Mouse (Mus musculus) neural tube, embryonic 12.5 days (tissue): Measurements from ENCODE around the gene Hmcn2. TPM values are rescaled to one million over a fixed set of nuclear protein-coding genes. Genes with fewer than 3 reads are reported as not detected.

ENCODE experiments used
- ATAC-seq: fragments of 200-750 bp; cut with Nextera tagmentation; 2 replicates; pipeline ENCODE4 v1.8.0; 2017; ENCODE audit warnings: low read depth, mild to moderate bottlenecking, moderate TSS enrichment, moderate library complexity; ENCODE audit not compliant: low FRiP score
- H3K27ac ChIP-seq: fragments of 300-500 bp; sonication (generic); 2 replicates; pipeline ENCODE4 v1.5.1; 2016
- H3K27me3 ChIP-seq: fragments of 300-500 bp; sonication (generic); replicated peaks from 2 replicates; pipeline ENCODE4 v1.6.1; 2016; ENCODE audit warnings: mild to moderate bottlenecking
- H3K36me3 ChIP-seq: fragments of 300-500 bp; sonication (generic); 2 replicates; pipeline ENCODE4 v1.6.1; 2016; ENCODE audit warnings: mild to moderate bottlenecking
- H3K4me1 ChIP-seq: fragments of 300-500 bp; sonication (generic); 2 replicates; pipeline ENCODE4 v1.6.1; 2016
- H3K4me2 ChIP-seq: fragments of 300-500 bp; sonication (generic); replicated peaks from 2 replicates; pipeline ENCODE4 v1.6.1; 2016; ENCODE audit warnings: mild to moderate bottlenecking
- H3K4me3 ChIP-seq: fragments of 300-500 bp; sonication (generic); 2 replicates; pipeline ENCODE4 v1.5.1; 2016
- H3K9ac ChIP-seq: fragments of 300-500 bp; sonication (generic); 2 replicates; pipeline ENCODE4 v1.6.1; 2016; ENCODE audit warnings: mild to moderate bottlenecking
- H3K9me3 ChIP-seq: fragments of 300-500 bp; sonication (generic); 2 replicates; pipeline ENCODE4 v1.6.1; 2016; ENCODE audit warnings: mild to moderate bottlenecking
- WGBS: fragments of 180-500 bp; shearing (Covaris S2); methylation state at CpG from one replicate; pipeline ENCODE4 v1.1.7; 2016; 5-methylcytosine and 5-hydroxymethylcytosine counted together
- polyA plus RNA-seq: library from polyadenylated mRNA; unstranded; fragments of >200 nt; fragmentation: Nextera tagmentation; extraction: Ambion mirVana; gene quantifications from 2 replicates; pipeline ENCODE4 v1.2.1, GENCODE M21; 2016

Gene Hmcn2
- polyA plus RNA-seq, 1 experiment from 2014 or later: 0.15 TPM

DNA sequence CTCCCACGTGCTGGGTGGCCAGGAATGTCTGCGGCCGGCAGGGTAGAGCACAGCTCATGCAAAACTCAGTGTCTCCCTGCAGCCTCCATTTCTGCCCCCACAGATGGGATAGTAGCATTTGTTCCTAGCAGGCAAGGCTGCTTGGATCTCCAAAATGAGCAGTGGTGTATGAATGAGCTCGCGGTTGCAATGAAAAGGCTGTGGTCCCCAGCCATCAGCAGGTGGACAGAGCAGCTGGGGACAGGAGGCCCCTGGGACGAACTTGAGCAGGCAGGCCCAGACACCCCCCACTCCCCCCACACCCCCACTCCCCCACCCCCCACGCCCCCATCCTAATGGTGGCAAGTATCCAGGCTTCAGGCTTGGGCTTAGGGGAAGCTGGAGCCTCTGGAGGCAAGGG lies 182.9 kb downstream of the Hmcn2 start:
- Histone ChIP-seq H3K4me3 (no peak overlapping the region), H3K9ac (0 out of 2 replicates have a peak overlapping the region, but pooled peaks have one; percentile 26), H3K4me1 (peaks cover 93% of the 10 kb centered on the region), H3K27ac (no peak overlapping the region), H3K27me3 (peaks cover 77% of the 10 kb centered on the region), H3K4me2 (peak overlapping the region; percentile 34; the same call in 1 of the 2 replicates), H3K36me3 (no peaks in the 10 kb centered on the region), H3K9me3 (no peaks in the 10 kb centered on the region)
- ATAC-seq: no peak
- WGBS: 24% methylated on average over 7 of the region's 7 CpGs

DNA sequence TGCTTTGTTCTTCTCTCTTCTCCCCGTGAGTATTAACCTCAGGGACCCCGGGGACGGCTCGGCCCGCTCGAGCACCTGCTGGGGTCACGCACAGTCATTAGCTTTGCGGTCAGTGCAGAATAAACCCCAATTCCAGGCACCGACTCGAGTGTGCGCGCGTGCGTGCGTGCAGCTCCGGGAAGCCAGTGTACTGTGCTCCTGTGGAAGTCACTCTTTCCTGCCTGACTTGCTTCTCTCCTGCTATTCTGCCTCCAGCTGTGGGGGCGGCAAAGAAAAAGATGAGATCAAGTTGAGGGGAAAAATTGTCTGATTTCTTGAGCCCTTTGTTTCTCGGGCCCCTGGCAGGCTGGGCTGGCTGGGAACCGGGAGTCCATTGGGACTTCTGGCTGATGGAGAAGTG lies 183.4 kb downstream of the Hmcn2 start:
- no peak for ATAC-seq
- H3K36me3 ChIP-seq: no peaks in the 10 kb centered on the region
- no peak overlapping the region for H3K4me3 ChIP-seq
- peak overlapping the region; percentile 34 for H3K4me2 ChIP-seq
- peaks cover 77% of the 10 kb centered on the region for H3K27me3 ChIP-seq
- 0 out of 2 replicates have a peak overlapping the region, but pooled peaks have one; percentile 26 for H3K9ac ChIP-seq
- WGBS: 33% methylated on average over 19 of the region's 19 CpGs
- no peaks in the 10 kb centered on the region for H3K9me3 ChIP-seq
- no peak overlapping the region for H3K27ac ChIP-seq
- peaks cover 93% of the 10 kb centered on the region for H3K4me1 ChIP-seq

DNA sequence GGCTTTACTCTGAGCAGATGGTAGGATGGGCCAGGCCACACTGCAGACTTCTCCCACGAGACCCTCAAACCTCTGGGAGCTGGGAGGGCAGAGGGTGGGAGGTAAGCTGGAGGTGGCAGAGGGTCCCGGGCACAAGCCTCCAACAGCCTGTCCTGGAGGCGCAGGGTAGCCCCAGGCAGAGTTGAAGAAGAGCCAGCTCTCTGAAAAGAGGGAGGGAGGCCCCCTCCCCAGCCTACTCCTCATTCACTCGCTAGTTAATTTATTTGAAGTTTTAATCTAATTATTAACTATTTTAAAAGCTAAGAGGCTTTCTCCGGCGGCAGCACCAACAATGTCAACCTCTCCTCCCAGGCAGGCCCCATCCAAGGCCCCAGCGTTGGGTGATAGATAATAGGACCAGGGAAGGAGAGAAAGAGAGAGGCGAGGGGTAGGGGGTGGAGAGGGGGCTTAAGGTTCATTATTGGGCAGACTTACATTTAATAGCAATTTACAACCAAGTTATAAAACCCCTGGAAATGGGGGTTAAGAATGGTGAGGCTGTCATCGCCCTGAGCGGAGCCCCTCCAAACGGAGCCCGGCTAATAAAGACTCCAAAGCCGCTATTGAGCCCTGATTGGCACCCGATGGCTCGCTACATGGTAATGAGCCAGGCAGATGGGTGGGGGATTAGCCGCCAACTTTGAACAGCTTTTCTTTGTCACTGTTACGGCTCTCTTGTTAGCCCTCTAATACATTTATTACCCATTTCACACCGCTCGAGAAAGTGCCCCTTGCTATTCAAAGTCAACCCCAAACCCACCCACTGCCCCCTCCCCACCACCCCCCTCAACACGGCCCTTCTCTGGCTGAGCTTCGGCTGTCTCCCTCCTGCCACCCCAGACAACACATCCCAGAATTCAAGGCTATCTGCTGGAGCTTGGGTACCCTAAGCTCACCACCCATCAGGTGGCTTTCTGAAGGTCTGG lies 185.4 kb downstream of the Hmcn2 start:
- WGBS: 10% methylated on average over 21 of the region's 21 CpGs
- Histone ChIP-seq H3K9ac (no peak overlapping the region), H3K27me3 (peaks cover 79% of the 10 kb centered on the region), H3K27ac (no peak overlapping the region), H3K9me3 (no peaks in the 10 kb centered on the region), H3K36me3 (no peaks in the 10 kb centered on the region), H3K4me3 (no peak overlapping the region), H3K4me2 (peak overlapping the region; percentile 36), H3K4me1 (peaks cover 75% of the 10 kb centered on the region)
- peak; percentile 46 for ATAC-seq

DNA sequence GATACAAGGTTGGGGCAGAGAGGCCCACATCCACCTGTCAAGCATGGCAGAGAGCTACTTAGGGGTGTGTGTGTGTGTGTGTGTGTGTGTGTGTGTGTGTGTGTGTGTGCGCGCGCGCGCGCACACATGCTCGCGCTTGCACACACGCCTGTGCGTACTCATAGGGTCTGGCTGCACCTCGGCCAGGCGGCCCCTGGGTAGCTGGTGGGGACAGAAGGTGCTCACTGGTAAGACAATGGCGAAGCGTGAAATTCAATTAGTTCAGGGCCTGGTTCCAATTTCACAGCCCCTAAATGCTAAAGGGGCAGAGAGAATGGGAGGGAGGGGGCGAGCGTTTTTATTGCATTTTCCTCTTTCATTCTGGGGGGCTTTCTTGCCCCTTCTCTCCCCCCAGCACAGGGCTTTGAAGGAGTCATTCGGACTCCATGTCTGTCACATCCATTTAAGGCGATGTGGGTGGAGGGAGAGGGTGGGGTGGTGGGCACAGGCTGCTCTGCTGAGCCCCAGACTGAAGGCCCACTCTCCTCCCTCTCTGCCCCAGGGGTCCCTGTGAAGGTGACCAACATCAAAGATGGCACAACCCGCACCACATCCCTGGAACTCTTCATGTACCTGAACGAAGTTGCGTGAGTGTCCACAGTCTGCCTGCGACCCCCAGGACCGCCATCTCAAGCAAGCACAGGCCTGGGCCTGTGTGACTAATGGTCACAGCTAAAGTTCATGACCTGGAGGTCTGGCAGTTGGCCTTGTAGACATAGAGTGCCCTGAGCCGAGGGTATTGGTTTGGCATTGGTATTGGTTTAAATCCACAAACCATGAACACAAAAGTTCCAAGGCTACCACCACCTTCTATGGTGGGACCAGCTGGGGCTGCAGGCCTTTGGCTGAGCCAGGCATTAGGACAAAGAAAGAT lies 186.3 kb downstream of the Hmcn2 start:
- peak overlapping the region; percentile 36 for H3K4me2 ChIP-seq
- ATAC-seq: peak; percentile 65
- no peak overlapping the region for H3K9ac ChIP-seq
- no peaks in the 10 kb centered on the region for H3K9me3 ChIP-seq
- 19% methylated on average over 24 of the region's 24 CpGs for WGBS
- H3K4me1 ChIP-seq: peaks cover 74% of the 10 kb centered on the region
- peaks cover 84% of the 10 kb centered on the region for H3K27me3 ChIP-seq
- no peak overlapping the region for H3K4me3 ChIP-seq
- no peak overlapping the region for H3K27ac ChIP-seq
- no peaks in the 10 kb centered on the region for H3K36me3 ChIP-seq

DNA sequence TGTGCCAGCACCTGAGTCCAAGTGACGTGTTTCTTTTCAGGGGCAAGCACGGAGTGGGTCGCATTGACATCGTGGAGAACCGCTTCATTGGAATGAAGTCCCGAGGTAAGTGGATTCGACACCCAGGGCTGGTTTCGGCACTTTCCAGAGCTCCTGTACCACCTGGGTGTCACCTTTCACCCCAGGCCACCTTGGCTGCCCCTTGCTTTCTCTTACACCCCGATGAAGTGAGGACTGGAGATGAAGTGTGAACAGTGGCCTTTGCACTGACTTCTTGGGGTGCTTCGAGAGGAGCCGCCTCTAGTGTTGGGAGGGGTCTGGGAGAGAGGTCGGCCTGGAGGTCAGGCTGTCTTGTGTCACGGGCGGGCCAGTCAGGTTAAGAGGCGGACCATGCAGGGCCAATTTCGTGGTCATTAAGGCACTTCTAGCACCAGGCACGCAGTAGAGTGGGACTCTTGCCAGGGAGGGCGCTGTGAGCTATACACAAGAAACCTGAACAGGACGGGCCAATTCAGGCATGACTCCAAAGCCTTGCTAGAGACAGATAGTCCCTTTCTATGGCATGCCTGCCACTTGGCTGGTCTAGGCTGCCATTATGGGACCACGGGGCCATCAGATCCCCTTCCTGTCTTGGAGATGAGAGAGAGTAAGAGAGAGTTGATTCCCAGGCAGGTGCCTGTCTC lies 187.4 kb downstream of the Hmcn2 start:
- H3K4me3 ChIP-seq: no peak overlapping the region
- H3K9me3 ChIP-seq: no peaks in the 10 kb centered on the region
- no peak overlapping the region for H3K27ac ChIP-seq
- ATAC-seq: no peak
- no peaks in the 10 kb centered on the region for H3K36me3 ChIP-seq
- WGBS: 33% methylated on average over 20 of the region's 20 CpGs
- H3K4me2 ChIP-seq: no peak overlapping the region
- no peak overlapping the region for H3K9ac ChIP-seq
- peaks cover 90% of the 10 kb centered on the region for H3K27me3 ChIP-seq
- peaks cover 64% of the 10 kb centered on the region for H3K4me1 ChIP-seq

DNA sequence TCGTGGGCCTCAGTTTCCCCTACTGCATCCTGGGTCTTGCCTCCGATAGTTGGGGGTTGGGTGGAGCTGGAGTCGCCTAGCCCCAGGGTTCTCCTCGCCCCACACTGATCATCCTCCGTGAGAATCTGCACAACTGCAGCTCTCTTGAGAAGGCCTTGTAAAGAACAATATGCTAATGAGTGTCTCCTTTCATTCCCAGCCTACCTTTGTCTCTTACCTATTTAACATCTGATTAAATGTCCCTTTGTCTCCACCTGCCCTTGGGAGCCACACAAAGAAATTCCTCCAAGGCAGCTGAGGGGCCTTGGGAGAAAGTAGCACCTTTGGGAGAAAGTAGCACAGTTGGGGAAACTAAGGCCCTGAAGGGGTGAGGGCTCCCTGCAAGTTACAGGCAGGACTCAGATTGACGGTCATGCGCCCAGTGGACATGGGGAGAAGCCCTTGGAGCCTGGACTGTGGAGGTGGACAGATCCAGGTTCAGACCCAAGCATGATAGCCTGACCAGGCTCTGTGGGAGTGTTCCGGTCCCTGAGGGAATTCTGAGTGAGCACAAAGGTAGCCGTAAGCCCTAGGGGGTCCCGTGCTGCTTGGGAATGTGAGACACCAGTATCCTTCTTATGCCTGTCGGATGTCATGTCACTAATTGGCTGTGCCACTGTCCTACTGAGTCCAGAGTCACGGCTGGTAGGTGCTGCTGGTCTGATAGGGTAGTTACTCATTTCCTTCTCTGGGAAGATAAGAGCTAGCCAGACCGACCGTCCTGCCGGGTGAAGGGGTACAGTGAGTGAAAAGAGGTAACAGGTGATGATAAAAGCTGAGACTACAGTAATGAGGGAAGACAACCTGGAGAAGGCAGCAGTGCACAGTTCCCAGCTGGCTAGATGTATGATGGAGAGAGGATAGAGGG lies 188.7 kb downstream of the Hmcn2 start:
- H3K4me1 ChIP-seq: peaks cover 51% of the 10 kb centered on the region
- no peak overlapping the region for H3K4me3 ChIP-seq
- no peak for ATAC-seq
- H3K9me3 ChIP-seq: no peaks in the 10 kb centered on the region
- no peak overlapping the region for H3K9ac ChIP-seq
- H3K36me3 ChIP-seq: no peaks in the 10 kb centered on the region
- peaks cover 87% of the 10 kb centered on the region for H3K27me3 ChIP-seq
- H3K4me2 ChIP-seq: no peak overlapping the region
- no peak overlapping the region for H3K27ac ChIP-seq
- WGBS: 56% methylated on average over 15 of the region's 15 CpGs

DNA sequence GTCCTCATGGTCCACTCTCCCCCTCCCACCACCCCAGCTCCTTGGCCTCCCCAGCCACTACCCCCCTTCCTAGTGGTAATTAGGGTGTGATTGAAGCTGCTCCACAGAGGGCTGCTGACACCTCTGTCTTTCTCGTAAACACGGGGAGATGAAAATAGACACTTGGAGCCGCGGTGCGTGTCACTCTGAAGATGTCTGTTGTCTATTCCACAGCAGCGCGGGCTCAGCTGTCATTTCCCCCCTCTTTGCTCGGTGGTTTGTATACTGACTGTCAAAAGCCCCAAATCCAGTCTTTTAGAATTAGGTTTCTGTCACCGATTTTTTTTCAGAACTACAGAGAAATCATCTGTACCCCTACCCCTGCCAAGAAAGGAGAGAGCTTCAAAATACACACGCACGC lies 191.3 kb downstream of the Hmcn2 start:
- Histone ChIP-seq H3K27me3 (peaks cover 91% of the 10 kb centered on the region), H3K9ac (no peak overlapping the region), H3K9me3 (no peaks in the 10 kb centered on the region), H3K4me2 (no peak overlapping the region), H3K4me1 (peaks cover 25% of the 10 kb centered on the region), H3K4me3 (no peak overlapping the region), H3K27ac (no peak overlapping the region), H3K36me3 (no peaks in the 10 kb centered on the region)
- WGBS: 53% methylated on average over 11 of the region's 11 CpGs
- ATAC-seq: no peak

DNA sequence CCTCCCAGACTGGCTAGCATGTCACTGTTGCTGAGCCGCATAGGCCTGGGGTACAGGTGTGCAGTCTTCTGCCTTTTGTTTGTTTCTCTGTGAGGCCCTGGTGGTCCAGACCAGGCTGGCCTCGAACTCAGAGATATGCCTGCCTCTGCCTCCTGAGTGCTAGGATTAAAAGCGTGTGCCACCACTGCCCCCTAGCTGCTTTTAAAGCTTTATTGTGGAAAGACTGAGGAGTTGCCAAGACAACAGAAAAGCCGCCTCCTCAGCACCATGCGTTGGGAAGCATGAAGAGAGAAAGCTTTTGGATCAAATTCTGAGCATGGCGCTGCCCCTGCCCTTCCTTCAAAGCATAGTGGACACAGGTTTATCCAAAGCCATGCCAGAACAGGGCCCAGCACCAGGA lies 194.6 kb downstream of the Hmcn2 start:
- Histone ChIP-seq H3K9ac (no peak overlapping the region), H3K4me3 (no peak overlapping the region), H3K27me3 (peaks cover 89% of the 10 kb centered on the region), H3K9me3 (no peaks in the 10 kb centered on the region), H3K27ac (no peak overlapping the region), H3K4me1 (peaks cover 10% of the 10 kb centered on the region), H3K36me3 (no peaks in the 10 kb centered on the region), H3K4me2 (no peak overlapping the region)
- WGBS: 97% methylated on average over 6 of the region's 6 CpGs
- ATAC-seq: no peak

Other genes with a start within 250 kb of the Hmcn2 start
- gene Fnbp1, start 172.4 kb upstream of the Hmcn2 start, polyA plus RNA-seq: 17.7 and 20.3 TPM in 2 replicates
- gene Gpr107, start 162.1 kb upstream of the Hmcn2 start, polyA plus RNA-seq: 38.4 and 38.8 TPM in 2 replicates
- 106 and 108 TPM in 2 replicates for gene Ncs1, start 68.6 kb upstream of the Hmcn2 start, polyA plus RNA-seq
- 27.3 and 33.0 TPM in 2 replicates for gene Ass1, start 155.8 kb downstream of the Hmcn2 start, polyA plus RNA-seq